Mouse (Mus musculus) embryonic stem cell, embryonic (primary cell): ENCODE data around the gene Meis3.

Experiments used
- CTCF ChIA-PET, 4 experiments: fragments of 300-600 bp in 2 of 4; fragments of 350-600 bp in 2 of 4; sonication (Branson Sonifier 250); formaldehyde crosslinking; loops; one replicate each; lab custom pipeline; 2022; ENCODE audit warnings: inconsistent platforms in 2 of 4; lab: Charles Lee
- POLR2A ChIA-PET, 4 experiments: fragments of 300-600 bp in 2 of 4; fragments of 350-600 bp in 2 of 4; sonication (Branson Sonifier 250); formaldehyde crosslinking; loops; one replicate each; lab custom pipeline; 2022; ENCODE audit warnings: antibody characterized with exemption in 4 of 4, inconsistent platforms in 1 of 4; lab: Charles Lee

Gene Meis3

DNA sequence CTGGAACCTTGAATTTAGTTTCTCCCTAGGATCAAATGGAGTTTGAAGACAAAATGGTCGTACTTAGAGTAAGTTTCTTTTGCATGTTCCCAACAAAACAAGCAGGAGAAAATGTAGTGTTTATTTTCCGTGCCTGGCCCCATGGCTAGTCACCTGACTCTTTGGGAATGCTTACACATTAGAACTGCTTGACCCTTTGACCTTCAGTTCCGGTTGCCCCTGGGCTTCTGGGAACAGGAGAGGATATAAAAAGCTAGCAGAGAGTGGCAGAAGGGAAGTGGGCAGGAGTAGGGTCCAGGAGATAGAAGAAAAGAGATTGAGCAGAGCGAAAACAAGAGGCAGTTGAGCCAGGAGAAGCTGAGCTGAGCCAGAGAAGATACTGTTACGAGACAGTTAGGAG is 55.0 kb downstream of the Meis3 start:
- ChIA-PET CTCF (interaction anchor here in 2 of 4 experiments (0.5 to 0.7 kb wide), 3 partner anchors 56 to 282 kb away, joined by 3 read pairs; no protein-coding TSS in a partner anchor), POLR2A (interaction anchor here in 3 of 4 experiments (0.6 to 1.9 kb wide), 10 partner anchors 10 to 167 kb away, joined by 3 to 5 read pairs (median 3); partner anchors contain the start of genes Inafm1 (in 1 of the 3) and Slc8a2 (in 1 of the 3))
